Mouse (Mus musculus): ENCODE data around the gene Ubtd2. TPM values are rescaled to one million over a fixed set of nuclear protein-coding genes. Genes with fewer than 3 reads are reported as not detected.
A peak's percentile ranks its signal among the peaks of the same experiment; 100 is the strongest.

The Ubtd2 gene
- total RNA-seq, 2 experiments from 2014 or later: 19.0 to 21.0 TPM

GRCm38 (mm10) chr11:32563660-32564059, 108.5 kb downstream of the Ubtd2 start:
- no peak for DNase-seq

GRCm38 (mm10) chr11:32564629-32565028, 109.5 kb downstream of the Ubtd2 start:
- DNase-seq: peak; percentile 53

DNA sequence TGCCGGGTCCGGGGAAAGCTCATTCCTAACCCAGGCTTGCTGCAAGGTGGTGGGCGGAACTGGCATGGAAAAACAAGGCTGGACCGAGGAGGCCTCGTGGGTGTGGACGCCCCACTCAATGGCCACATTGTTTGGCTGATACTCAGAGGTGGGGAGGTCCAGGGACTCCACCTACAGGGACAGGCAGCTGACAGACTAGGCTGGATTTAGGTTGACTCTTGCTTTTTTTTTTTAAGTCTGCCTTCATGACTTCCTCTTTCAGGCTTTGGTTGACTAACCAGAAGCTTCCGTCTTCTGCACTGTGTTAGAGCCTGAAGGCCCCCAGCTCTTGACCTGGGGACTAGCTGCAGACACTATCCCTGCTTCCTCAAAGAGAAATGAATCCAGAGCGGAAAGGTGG, 109.9 kb downstream of the Ubtd2 start:
- DNase-seq: no peak

GRCm38 (mm10) chr11:32566184-32566583, 111.0 kb downstream of the Ubtd2 start:
- no peak for DNase-seq

Other genes starting within 250 kb of the Ubtd2 start
- gene Snrnp25, start 250.0 kb upstream of the Ubtd2 start, total RNA-seq (2021): 10 to 100 TPM; 23.9 to 26.5 TPM
- 10 to 100 TPM; 25.0 to 29.1 TPM for gene Rhbdf1, start 233.1 kb upstream of the Ubtd2 start, total RNA-seq (2021)
- gene Mpg, start 228.9 kb upstream of the Ubtd2 start, total RNA-seq (2021): 10 to 100 TPM; 21.0 to 22.3 TPM
- 10 to 100 TPM; 36.9 to 50.1 TPM for gene Nprl3, start 187.7 kb upstream of the Ubtd2 start, total RNA-seq (2021)
- not detected for gene Hba-x, start 179.0 kb upstream of the Ubtd2 start, total RNA-seq (2021)
- 1,000 to 10,000 TPM; 3,856 to 4,787 TPM for gene Hba-a1, start 171.9 kb upstream of the Ubtd2 start, total RNA-seq (2021)
- 1 to 10 TPM in 1 of 2 experiments, under 1 TPM in 1; 0.87 to 2.2 TPM for gene Hbq1b, start 168.4 kb upstream of the Ubtd2 start, total RNA-seq (2021)
- 1,000 to 10,000 TPM; 3,094 to 3,969 TPM for gene Hba-a2, start 158.9 kb upstream of the Ubtd2 start, total RNA-seq (2021)
- not detected for gene Hbq1a, start 155.3 kb upstream of the Ubtd2 start, total RNA-seq (2021)
- 10 to 100 TPM; 14.9 to 17.2 TPM for gene Sh3pxd2b, start 107.5 kb upstream of the Ubtd2 start, total RNA-seq (2021)
- 1 to 10 TPM in 1 of 2 experiments, under 1 TPM in 1; 0.93 to 1.2 TPM for gene Efcab9, start 76.7 kb downstream of the Ubtd2 start, total RNA-seq (2021)
- 10 to 100 TPM; 11.9 to 15.1 TPM for gene Stk10, start 77.9 kb downstream of the Ubtd2 start, total RNA-seq (2021)
- 10 to 100 TPM; 68.0 to 72.9 TPM for gene Fbxw11, start 187.4 kb downstream of the Ubtd2 start, total RNA-seq (2021)